Mouse (Mus musculus): ENCODE measurements around the gene Gpr75. TPM values are rescaled to one million over a fixed set of nuclear protein-coding genes. Genes with fewer than 3 reads are reported as not detected.

Gpr75 gene
- polyA plus RNA-seq (2012; rRNA removed), result 0.02 TPM in 1 of 2 replicates, not detected in the other

GRCm38 (mm10) chr11:30885171-30885871 is at the start of gene Gpr75, which contains the start of gene Asb3:
Gpr75 (plus strand) TSS chr11:30885358.
Asb3 (plus strand) TSS chr11:30885416.

Other genes starting within 250 kb of the Gpr75 start
- gene Acyp2, start 235.8 kb upstream of the Gpr75 start, polyA plus RNA-seq (2012; rRNA removed), result 1.2 and 1.6 TPM in 2 replicates
- gene Psme4, start 113.6 kb upstream of the Gpr75 start, polyA plus RNA-seq (2012; rRNA removed), result 11.6 and 12.2 TPM in 2 replicates
- gene Asb3, start 58 bp downstream of the Gpr75 start, polyA plus RNA-seq (2012; rRNA removed), result 4.3 and 4.4 TPM in 2 replicates
- 12.3 and 13.5 TPM in 2 replicates for gene Erlec1, start 69.0 kb downstream of the Gpr75 start, polyA plus RNA-seq (2012; rRNA removed)
- 20.4 and 24.0 TPM in 2 replicates for gene Chac2, start 101.0 kb downstream of the Gpr75 start, polyA plus RNA-seq (2012; rRNA removed)